Mouse (Mus musculus) gastrocnemius, postnatal 36 days (tissue): Measurements from ENCODE around the gene Mad1l1. TPM values are rescaled to one million over a fixed set of nuclear protein-coding genes. Genes with fewer than 3 reads are reported as not detected.

Experiments used
- DNase-seq, 2 experiments: peaks; one replicate each; pipeline ENCODE4 v3.0.0; 2022
- intact Hi-C: fragments of 180-260 bp; cut with DNase I; formaldehyde crosslinking; loops from one replicate; pipeline ENCODE4 v1.15.1; 2025
- total RNA-seq, 2 experiments: library from RNA; stranded (reverse); gene quantifications; 2 replicates each; pipeline ENCODE4 v1.2.3; 2021

The Mad1l1 gene
- total RNA-seq, 2 experiments from 2014 or later: 6.5 to 7.1 TPM

DNA sequence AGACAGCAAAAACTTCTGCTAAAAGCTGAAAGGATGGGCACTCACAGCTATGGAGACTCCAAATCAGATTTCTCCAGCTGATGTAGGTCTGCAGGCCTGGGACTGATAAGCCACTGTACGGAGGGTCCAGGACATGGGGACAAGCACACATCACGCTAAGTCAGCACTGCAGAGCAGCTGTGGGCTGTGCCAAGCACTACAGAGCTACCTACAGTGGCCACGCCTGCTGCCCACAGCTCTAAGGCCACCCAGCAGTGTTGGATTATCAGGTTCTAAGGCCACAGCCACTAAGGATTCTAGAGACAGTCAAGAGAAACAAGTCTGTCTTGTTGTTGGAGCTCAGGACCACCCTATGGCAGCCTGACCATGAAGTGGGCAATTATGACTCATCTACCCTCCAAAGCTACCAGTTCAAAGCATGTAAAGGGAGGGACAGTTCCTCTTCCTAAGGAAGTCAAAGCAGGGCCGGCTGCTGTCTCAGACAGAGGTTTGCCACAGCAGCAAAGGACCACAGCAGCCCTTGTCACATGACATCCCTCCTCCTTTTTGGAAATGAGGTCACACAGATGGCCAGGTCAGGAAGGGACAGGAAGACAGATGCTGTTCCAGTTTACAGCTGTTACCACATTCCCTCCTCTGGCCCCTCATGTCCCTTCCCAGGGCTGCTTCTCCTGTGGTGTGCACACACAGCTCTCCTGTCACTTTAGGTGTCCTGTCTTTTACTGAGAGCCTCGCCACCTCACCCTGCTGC is 56.4 kb downstream of the Mad1l1 start:
- intact Hi-C loops: no loop called here
- no peak for DNase-seq

DNA sequence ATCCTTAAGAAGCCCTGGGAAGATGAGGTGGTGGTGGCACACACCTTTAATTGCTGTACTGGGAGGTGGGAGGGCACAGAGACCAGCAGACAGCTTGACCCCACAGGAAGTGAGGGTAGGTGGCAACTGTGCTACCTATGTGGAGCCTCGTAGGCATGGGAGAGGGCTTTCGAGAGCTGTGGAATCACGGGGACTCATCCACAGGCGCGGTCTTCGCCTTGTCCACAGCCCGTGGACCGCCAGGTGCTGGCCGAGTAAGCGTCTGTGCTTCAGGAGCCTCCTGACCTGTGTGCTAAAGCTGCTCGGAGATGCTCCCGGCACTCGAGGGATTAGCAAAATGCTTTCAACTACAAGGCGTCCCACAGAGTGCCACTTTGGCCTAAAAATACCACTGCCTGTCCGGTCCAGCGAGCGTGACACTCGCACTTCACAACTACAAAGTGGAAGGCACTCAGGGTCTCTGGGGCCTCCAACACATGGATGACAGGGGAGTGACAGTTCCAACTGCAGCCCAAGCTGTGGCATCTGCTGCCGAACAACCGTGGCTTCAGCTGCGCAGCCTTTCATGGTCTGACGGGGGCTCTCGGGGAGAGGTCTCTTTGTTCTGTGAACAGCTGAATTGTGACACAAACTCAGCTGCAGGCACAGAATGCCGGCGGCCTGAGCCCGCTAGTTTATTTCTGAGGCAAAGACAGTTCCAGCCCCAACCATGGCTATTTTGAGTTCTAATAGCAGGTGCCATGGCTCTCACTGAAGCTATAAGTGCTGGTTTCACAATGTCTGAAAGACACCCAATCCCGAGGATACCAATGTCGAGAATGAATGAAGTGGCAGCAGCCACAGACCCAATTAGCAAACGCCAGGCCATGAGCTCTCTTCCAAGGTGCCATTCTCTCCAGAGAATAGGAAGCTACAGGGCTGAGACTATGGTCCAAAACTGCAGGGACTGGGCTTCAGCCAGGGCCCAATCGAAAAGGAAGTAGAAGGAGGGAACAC is 57.3 kb downstream of the Mad1l1 start:
- intact Hi-C loops: no loop called here
- DNase-seq: no peak

DNA sequence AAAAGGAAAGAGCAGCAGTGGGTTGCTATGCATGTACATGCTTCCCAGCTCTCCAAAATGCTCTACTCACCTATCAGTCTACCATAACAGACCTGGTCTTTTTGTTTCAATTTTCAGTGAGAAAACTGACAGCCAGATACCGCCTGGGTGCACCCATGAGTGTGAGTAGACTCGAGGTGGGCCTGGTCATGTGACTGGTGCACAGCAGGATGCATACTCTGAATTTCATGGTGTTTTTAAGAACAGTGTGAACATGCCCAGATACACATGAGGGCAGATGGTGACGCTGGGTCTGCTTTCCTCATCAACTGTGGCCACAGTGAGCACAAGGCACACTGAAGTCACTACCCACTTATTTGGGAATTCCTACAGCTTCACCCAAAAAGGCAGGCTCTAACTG is 59.0 kb downstream of the Mad1l1 start:
- intact Hi-C loops: no loop called here

DNA sequence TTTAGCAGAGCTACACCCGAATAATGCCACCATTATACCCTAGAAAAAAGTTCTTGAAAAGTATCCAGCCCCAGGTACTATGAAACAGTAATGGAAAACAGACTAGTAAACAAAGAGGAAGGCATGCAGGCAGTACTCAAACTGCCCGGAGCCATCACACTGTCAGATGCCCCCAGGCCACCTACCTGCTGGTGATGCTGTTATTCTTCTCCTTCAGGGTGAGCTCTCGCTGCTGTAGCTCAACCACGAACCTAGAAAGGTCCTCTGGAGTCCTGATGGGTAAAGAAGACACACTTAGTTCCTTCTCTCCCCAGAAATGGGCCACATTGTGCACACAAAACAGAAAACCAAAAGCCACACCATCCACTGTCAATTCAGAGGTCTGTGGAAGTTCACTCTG is 60.0 kb downstream of the Mad1l1 start:
- intact Hi-C loops: no loop called here
- no peak for DNase-seq

More for the DNA sequence above, 59.0 kb downstream of the Mad1l1 start:
- no peak for DNase-seq

DNA sequence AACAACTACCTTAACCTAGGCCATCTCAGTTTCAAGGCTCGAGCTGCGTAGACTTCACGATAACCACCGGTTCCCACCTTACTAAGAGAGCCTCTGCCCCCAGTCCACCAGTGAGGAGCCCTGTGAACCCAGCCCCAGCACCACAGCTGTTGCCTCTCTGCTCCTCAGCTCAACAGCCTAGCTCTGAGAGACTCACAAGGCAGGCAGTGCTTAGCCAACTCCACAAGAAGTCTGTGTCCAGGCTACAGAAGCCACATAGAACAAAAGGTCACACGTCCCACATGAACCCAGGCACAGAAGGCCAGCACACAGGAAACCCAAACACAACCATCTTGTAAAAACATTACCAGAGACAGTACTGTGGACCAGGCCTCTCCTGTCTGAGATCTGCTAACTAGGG is 62.7 kb downstream of the Mad1l1 start:
- no peak for DNase-seq
- intact Hi-C loops: no loop called here

DNA sequence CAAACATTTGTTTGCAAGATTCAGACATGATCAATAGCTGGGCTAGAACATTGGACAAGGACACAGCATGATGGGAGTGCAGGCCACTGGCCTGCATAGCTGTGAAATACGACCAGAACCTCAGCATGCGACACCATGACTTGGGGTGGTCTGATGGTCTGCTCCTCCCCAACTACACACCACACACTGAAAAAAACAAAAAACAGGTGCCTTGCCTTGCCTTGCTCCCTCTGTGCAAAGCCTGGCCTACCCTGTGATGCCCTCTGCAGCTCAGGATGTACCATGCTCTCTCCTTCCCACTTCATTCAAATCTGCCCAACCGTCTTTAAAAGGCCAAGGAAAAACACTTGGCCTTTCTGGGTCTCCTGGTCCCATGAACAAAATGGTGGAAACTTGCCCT is 63.3 kb downstream of the Mad1l1 start:
- no peak for DNase-seq
- intact Hi-C loops: no loop called here

DNA sequence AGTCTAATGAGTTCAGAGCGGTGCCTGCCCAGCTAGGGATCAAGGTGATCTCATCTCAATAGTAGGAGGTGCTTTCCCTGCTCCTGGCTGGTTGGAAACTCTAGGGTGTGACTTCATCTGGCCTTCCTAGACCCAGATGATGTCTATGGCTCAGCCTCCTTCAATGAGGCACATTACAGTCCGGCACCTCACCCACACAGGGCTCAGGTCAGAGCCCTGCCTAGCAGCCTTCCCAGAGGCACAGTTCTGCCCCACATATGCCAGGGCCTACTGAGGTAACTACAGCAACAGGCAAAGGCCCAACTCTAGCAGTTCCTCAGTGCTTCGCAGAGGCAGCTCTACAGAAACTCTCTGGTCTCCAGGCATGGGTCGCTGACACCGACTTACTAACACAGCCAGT is 63.9 kb downstream of the Mad1l1 start:
- intact Hi-C loops: no loop called here
- no peak for DNase-seq

DNA sequence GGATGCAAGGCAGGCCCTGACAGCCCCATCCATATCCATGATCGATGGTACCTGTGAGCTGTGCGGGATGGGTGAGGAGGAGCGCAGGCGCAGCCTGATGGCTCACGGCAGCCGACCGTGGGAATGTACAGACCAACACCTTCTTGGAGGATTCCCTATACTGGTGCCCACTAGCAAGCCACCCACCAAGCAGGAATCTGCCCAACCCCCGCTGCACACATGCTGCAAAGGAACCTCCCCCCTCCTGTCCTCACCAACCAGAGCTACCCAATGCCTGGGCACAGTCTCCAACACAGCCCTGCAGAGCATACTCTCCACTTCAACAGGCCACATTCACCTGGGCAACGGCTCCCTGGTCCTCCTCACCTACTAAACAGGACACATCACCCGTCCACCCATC is 64.7 kb downstream of the Mad1l1 start:
- intact Hi-C loops: no loop called here
- no peak for DNase-seq

DNA sequence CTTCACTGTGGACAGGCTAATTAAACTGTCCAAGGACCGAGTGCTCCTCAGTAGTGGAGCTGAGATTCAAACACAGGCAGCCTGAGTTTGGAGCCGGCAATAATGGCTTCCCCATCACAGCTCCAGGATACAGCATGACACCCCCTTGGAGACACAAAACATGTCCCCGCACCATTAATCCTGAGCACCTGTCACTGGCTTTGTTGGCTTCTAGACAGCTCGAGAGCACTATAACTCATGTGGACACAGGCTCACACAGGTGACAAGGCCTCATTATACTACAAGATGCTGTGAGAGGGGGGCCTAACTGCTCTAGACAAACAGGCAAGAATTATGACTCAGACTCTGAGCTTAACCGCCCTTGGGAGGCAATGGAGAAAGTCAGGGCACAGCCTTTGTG is 66.1 kb downstream of the Mad1l1 start:
- DNase-seq: no peak
- intact Hi-C loops: no loop called here

DNA sequence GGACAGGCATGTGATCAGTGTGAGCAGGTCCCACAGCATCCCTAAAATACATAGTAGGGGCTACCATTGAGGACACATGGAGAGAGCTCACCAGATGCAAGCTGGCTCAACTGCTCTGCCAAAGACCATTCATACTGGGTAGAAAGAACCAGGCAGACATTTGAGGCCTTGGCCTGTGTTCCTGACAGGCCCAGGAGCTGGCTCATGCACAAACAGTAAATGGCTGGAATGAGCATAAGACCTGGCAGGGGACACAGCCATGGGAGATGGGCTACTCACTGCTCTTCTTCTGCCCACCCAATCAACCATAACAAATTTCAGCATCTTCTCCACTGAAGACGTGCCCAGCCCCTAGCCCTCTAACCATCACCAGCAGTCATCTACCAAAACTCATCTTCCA is 66.7 kb downstream of the Mad1l1 start:
- DNase-seq: no peak
- intact Hi-C loops: no loop called here

DNA sequence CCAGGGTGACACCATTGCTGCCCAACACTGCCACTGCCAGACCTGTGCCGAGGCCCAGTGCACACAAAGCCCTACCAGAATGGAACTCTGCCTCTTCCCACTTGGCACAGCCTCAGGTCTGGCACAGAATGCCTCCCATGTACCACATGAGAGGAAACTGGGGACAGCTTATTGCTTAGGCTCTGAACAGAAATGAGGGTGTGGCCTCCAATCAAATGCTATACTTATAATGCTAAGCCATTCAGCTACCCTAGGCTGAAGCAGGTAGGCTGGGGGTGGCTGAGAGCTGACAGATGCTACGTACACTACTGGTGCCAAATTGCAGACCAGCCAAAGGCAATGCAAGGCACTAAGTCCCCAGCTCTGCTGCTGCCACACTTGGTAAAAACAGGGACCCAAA is 69.4 kb downstream of the Mad1l1 start:
- no peak for DNase-seq
- intact Hi-C loops: no loop called here

DNA sequence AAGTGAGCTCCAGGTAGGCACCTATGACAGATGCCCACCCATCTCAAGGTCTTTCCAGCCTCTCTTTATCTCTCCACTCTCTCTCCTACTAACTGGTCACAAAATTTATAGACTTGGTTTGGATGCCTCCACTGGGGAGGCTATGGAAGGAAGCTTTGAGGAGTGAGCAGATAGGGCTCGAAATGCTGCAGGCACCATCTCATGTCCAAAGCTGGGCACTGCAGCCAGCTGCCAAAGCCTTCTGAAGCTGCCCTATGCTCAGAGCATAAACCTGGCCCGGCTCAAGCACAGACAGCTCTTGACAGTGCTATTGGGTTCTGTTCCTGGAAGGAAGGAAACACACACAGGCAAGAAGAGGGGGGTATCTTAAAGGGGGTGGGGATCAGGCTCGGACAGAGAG is 71.0 kb downstream of the Mad1l1 start:
- intact Hi-C loops: no loop called here
- no peak for DNase-seq

DNA sequence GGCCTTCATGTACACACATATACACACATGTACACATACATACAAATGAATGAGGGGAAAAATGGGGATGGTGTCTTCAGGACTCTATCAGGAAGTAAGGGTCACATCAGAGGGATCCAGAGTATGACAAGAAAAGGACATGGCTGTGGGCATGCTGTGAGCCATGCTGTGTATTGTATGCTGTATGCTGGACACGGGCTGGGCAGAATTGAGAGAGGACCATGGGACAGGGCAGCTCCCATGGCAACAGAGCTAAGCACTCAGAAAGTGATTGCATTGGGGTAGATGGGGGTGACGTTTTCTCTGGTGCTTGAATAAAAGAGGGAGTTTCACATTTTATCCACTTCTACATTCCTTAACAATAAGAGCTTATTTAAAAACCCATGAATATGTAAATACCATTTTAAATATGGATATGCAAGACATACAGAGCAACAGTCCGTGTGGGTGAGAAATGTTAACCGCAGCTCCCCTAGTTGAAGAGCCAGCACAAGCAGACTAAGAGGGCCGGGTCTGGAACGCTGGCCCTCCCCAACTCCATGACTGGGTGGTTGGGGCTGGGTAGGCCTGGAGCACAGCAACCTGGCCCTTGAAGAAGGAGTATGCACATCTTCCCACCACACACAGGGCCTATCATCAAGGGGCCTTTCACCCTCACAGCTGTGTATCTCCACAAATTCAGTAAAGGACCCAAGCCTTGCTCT is 71.8 kb downstream of the Mad1l1 start:
- intact Hi-C loops: no loop called here
- no peak for DNase-seq

DNA sequence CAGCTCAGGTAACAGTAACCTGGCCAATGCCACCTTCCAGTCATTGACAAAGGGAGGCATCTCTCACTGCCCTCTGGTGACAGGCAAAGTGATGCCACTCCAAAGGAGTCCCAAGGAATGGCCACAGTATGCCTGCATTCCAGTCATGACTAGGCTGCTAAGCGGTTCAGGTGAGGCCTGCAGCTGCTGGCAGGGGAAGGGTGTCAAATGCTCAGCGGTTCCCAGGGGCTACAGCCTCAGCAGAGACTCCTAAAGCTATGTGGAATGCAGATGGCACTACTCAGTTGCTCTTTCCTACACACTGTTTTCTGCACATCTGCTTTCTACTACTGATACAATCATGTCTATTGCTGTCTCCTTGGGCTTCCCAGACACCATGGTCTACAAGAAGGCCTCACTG is 73.3 kb downstream of the Mad1l1 start:
- intact Hi-C loops: no loop called here
- DNase-seq: no peak

DNA sequence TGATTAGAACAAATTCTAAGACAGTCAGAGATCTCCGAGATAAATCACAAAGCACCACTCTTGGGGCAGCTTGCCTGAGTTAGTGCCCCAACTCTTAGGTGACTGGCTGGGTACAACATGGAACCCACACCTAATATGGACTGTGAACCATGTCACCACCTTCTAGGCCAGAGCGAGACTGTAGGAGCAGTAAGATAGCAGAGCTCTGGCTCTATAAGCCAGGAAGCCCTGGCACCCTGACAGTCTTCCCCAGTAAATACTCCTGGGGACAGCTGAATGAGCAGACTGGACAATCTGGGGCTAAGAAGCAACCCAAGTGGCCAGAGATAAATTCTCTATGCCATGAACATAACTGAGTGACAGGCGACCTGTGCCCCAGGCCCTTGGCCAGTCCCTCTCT is 81.1 kb downstream of the Mad1l1 start:
- intact Hi-C loops: no loop called here
- no peak for DNase-seq

DNA sequence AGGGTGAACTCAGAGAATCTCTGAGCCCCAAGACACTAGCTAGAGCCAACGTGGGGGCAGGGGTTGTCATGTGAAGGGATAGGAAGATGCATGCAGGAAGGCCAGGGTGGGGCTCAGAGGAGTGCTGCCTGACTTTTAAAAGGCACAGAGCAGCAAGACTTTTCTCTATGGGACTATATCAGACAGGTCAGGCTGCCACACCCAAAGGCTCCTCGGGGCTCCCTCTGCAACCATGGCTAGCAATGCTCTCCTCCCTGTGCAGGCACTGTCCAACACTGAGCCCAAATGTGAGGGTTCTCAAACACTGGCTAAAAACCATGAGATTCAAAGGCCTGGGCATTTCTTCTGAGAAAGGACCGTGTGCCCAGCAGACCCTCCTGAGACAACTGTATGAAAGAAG is 82.5 kb downstream of the Mad1l1 start:
- intact Hi-C loops: no loop called here
- no peak for DNase-seq

DNA sequence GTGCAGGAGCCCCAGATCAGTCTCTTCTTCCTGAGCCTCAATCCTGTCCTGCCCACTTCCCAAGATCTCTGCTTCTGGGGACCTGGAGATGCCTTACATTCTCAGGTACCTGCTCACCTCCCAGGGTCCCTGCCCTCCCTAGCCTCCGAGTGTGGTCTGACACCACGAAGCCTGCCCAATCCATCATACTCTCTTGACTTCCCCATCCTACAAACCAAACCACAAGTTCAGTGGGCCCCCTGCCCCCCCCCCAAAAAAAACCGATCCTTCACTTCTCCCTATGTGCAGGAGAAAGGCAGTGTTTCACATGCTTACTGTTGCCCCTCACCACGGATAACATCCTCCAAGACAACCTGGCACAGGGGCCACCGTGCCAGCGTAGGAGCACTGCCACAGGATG is 90.5 kb downstream of the Mad1l1 start:
- intact Hi-C loops: no loop called here

DNA sequence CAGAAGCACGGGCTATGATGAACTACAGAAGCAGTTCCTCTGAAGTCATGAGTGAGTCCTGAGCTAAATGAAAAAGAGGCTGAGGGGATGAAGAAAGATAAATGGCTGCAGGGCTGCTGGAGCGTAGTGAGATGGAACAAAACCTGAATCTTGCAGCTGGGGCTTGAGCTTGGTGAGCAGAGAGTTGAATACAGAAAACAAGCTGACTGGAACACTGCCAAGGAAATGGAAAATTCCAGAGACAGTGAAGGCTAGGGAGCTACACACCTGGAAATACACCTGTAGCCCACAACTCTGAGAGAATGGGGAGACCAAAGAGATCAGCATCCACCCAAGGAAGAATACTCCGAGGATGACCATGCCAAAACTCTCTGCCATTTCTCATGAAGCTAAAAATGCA is 93.0 kb downstream of the Mad1l1 start:
- intact Hi-C loops: no loop called here
- DNase-seq: no peak

More for the DNA sequence above, 90.5 kb downstream of the Mad1l1 start:
- DNase-seq: no peak

DNA sequence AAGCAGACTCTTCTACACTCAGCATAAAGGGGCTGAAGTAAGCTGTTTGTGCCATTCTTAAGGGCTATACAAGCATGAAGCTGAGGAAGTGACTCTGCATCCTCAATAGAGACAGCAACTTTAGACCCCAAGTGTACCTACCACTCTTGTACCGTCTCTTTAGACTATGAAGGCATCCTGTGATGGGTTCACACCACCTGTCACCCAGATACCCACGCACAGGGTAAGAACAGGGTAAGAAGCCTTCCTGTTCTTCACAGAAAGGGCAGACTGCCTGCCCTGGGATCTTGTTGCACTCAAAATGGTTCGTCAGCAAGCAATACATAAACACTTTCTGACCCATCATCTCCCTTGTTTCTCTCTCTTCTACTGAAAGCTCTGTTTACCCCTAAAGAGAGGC is 94.5 kb downstream of the Mad1l1 start:
- intact Hi-C loops: no loop called here
- DNase-seq: no peak

DNA sequence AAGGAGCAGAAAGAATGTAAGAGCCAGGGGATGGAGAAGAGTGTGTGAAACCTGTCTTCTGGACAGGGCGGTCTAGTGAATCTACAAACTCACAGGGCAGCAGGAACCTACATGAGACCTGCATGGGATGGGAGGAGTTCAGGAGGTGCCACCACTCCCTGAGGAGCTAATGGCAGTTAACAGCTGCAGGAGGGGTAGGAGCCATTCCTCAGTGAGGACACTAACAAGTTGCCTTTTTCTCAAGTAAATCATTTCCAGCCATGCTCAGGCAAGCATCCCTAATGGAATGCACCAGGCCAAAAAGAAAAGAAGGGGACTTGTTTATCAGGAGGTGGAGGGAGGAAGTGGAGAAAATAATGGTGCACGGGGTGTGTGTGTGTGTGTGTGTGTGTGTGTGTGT is 95.5 kb downstream of the Mad1l1 start:
- intact Hi-C loops: no loop called here
- no peak for DNase-seq

DNA sequence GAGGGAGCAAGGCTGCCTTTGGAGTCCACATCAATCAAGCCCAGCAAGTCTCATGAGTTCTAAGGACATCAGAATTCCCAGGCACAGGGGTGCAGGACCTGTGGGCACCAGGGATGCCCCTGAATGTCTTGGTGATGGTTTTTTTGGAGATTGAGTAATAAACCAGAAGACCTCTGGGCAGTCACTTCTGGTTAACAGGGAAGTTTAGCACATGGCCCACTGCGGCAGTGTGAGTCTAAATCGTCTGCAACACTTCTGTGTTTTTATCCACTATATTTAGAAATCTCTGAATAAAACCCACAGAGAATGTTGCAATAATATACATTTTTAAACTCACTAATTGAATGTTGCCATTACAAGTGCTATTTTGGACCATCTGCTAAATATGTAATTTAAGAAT is 96.2 kb downstream of the Mad1l1 start:
- no peak for DNase-seq
- intact Hi-C loops: no loop called here
